Mouse (Mus musculus) adrenal gland, postnatal 4 days (tissue): ENCODE measurements at regions not wholly inside any gene's neighbourhood (a gene's known extent, or its start where the extent isn't known, plus 50 kb on each side); places are given as distances from the start of the nearest gene placed in this dataset.
"Not testable (repeated sequence)": the region's sequence is repeated elsewhere in the genome, so short reads cannot be mapped to it uniquely, and the experiment has no call there.

ENCODE experiments used
- DNase-seq, 2 experiments: peaks; one replicate each; pipeline ENCODE4 v3.0.0; 2021 to 2022; ENCODE audit warnings: low spot score in 2 of 2, mixed read lengths in 2 of 2

- no peak for DNase-seq
These were observed 181.9 kb upstream of the Rpl38 start for GRCm38 (mm10) chr11:114486455-114486854.

GRCm38 (mm10) chr11:114485429-114485828 lies 182.9 kb upstream of the Rpl38 start:
- DNase-seq = no peak

GRCm38 (mm10) chr11:114484668-114484953 lies 183.7 kb upstream of the Rpl38 start:
- no peak for DNase-seq

- DNase-seq = no peak
These were observed 184.3 kb upstream of the Rpl38 start for GRCm38 (mm10) chr11:114483823-114484667.

- not testable (repeated sequence) for DNase-seq
These were observed 185.0 kb upstream of the Rpl38 start for GRCm38 (mm10) chr11:114483350-114483749.

- no peak for DNase-seq
These were observed 186.3 kb upstream of the Rpl38 start for GRCm38 (mm10) chr11:114482070-114482469.

- DNase-seq = no peak
These were observed 187.3 kb upstream of the Rpl38 start for GRCm38 (mm10) chr11:114481037-114481436.

- DNase-seq = no peak
These were observed 188.2 kb upstream of the Rpl38 start for GRCm38 (mm10) chr11:114480119-114480540.

GRCm38 (mm10) chr11:114478736-114479135 lies 189.6 kb upstream of the Rpl38 start:
- no peak for DNase-seq

- no peak for DNase-seq
These were observed 191.0 kb upstream of the Rpl38 start for GRCm38 (mm10) chr11:114477365-114477764.

GRCm38 (mm10) chr11:114472501-114473260 lies 195.6 kb upstream of the Rpl38 start:
- DNase-seq = no peak

GRCm38 (mm10) chr11:114468394-114468793 lies 199.9 kb upstream of the Rpl38 start:
- peak; percentile 28 to 62 for DNase-seq

- no peak for DNase-seq
These were observed 200.5 kb upstream of the Rpl38 start for GRCm38 (mm10) chr11:114467803-114468202.

- DNase-seq = no peak
These were observed 202.8 kb upstream of the Rpl38 start for GRCm38 (mm10) chr11:114465486-114465885.

GRCm38 (mm10) chr11:114462755-114463374 lies 205.5 kb upstream of the Rpl38 start:
- peak in 1 of 2 experiments; percentile 21 for DNase-seq

- DNase-seq = no peak
These were observed 213.4 kb upstream of the Rpl38 start for GRCm38 (mm10) chr11:114454876-114455330.

GRCm38 (mm10) chr11:114448776-114449401 lies 219.4 kb upstream of the Rpl38 start:
- DNase-seq = no peak

- DNase-seq = no peak
These were observed 220.9 kb upstream of the Rpl38 start for GRCm38 (mm10) chr11:114447461-114447847.

GRCm38 (mm10) chr11:114446617-114447460 lies 221.5 kb upstream of the Rpl38 start:
- no peak for DNase-seq

- no peak for DNase-seq
These were observed 222.2 kb upstream of the Rpl38 start for GRCm38 (mm10) chr11:114446075-114446616.
